Mouse (Mus musculus) colon, adult 2 months (tissue): ENCODE results near the gene Cst6. TPM values are rescaled to one million over a fixed set of nuclear protein-coding genes. Genes with fewer than 3 reads are reported as not detected.

Source experiments
- polyA plus RNA-seq: library from polyadenylated mRNA; depleted of rRNA; stranded (reverse); fragments of >200 nt; gene quantifications from 2 replicates; pipeline ENCODE4 v1.2.3, GENCODE M21; 2012; rRNA removed

Gene Cst6
- 7.1 and 14.1 TPM in 2 replicates for polyA plus RNA-seq

GRCm38 (mm10) chr19:5349502-5349873 is at the start of gene Cst6:
Gene Cst6, minus strand, starts transcription at chr19:5349574.

GRCm38 (mm10) chr19:5388588-5389242 is 39.3 kb upstream of the Cst6 start, which contains the start of gene Sart1:
Gene Sart1, minus strand, starts transcription at chr19:5388703.

DNA sequence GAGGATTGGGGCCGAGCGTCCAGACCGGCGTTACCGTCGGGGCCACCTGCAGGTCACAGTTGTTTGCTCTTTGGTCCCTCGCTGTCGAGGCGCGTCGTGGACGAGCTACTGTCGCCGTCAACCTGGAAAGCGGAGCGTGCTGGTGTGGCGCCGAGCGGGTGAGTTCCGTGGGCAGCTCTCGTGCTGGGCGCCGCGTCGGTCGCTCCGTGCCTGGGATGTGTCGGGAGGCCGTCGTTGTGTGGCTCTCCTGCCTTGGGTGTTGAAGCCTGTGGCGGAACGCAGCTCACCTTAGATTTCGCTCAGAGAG is 17.6 kb upstream of the Cst6 start, which contains the start of gene Banf1:
TSS of gene Banf1 (minus strand) at position 116 of the 307 bp plus-strand sequence.

DNA sequence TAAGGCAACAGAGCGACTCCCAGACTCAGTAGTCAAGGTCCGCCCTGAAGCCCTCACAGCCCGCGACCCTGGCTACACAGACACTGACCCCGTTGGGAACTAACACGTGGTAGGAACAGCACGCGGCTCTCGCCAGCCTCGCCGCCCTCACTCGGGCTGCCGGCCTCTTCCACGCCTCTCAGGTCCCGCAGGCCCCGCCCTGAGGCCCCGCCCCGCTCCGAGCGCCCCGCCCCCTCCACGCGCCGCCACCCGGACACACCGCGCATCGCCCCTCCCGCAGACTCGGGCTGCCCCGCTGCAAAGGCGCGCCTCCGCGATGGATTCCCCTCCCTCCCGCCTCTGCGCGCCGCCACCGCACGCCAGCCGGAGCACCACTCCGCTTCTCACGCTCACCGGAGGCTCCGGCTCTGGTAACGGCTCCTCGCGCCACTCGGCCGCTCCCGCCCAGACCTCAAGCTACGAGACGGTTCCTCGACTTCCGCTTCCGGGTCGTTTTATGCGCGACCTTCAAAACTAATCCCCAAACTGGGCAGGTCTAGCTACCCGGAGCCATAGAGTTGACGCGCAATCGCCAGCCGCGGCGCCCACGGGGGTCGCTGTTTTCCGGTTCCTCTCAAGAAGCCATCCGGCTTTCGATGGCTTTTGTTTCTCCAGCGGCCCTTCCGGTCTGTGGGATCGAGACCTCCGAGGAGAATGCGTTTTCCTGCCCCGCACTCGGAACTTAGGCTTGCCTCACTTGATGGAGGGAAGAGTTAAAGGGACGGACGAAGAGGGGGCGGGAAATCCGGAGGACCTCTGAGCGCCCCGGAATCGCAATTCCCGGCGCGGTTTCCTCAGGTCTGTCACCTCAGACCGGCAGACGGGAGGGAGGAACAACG is 17.0 kb upstream of the Cst6 start, which contains the start of gene Eif1ad:
TSS of gene Eif1ad (plus strand) at position 567 of the 878 bp plus-strand sequence.

DNA sequence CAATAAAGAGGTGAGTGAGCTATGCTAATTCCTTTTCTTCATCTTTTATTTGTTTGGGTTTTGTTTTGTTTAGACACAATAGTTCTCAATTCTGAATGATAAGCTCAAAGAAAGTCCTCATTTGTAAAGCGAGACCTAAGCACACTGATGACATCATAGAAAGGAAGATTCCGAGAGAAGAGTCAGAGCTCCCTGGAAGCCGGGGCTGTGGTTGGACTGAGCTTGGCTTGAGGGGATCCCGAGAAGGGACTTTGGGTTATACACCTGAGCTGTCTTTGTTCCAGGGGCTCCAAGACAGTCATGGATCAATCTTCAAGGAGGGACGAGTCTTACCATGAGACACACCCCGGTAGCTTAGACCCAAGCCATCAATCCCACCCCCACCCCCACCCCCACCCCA is 13.9 kb downstream of the Cst6 start, which contains the start of gene Catsper1:
TSS of gene Catsper1 (plus strand) at position 301 of the 400 bp plus-strand sequence.

GRCm38 (mm10) chr19:5297903-5298800 is 51.2 kb downstream of the Cst6 start, which contains the start of gene Gal3st3:
Gene Gal3st3, plus strand, starts transcription at chr19:5298331.

DNA sequence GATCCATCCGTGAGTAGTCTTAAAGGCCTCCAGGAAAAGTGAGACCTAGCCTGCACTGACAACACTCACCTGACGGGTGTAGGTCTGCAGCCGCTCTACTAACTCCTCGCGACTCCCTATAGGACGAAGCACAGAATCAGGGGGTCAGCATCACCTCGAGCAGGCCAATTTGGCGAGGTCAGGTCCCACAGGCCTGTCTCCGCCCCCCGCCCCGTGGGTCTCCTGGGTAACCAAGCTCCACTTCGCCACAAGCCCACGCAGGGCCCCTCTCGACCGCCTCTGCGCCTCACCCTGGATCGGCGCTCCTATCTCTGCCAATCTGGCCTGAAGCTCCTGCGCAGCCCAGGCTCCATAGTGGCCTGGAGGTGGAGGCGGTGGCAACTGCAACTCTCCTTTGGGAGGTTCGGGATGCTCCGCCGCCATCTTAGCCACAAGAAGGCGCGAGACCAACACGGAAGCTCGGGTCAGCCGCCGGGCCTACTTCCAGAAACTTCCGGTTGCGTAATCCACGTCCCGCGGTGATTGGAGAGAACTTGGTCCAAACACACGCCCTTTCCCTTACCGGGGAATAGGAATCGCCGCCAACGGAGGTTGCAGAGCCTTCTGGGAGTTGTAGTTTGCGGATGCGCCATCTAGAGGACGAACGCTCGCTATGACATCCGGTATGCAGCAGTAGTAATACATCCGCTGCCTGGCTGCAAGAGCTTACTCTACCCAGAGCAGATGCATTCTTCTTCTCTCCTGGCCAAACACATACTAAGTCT is 54.2 kb downstream of the Cst6 start, which contains the start of gene Sf3b2:
TSS of gene Sf3b2 (minus strand) at position 484 of the 764 bp plus-strand sequence.

Other genes with a start within 250 kb of the Cst6 start
- gene Rab1b, start 242.5 kb downstream of the Cst6 start, polyA plus RNA-seq: 211 and 244 TPM in 2 replicates
- gene Klc2, start 231.0 kb downstream of the Cst6 start, polyA plus RNA-seq: 26.5 and 30.6 TPM in 2 replicates
- gene Pacs1, start 76.5 kb downstream of the Cst6 start, polyA plus RNA-seq: 12.2 and 14.3 TPM in 2 replicates
- 98.0 and 109 TPM in 2 replicates for gene Sf3b2, start 54.1 kb downstream of the Cst6 start, polyA plus RNA-seq
- gene Gal3st3, start 51.2 kb downstream of the Cst6 start, polyA plus RNA-seq: 0.16 and 0.31 TPM in 2 replicates
- gene Catsper1, start 13.8 kb downstream of the Cst6 start, polyA plus RNA-seq: not detected in 2 replicates
- gene Eif1ad, start 17.2 kb upstream of the Cst6 start, polyA plus RNA-seq: 19.8 and 21.3 TPM in 2 replicates
- 71.2 and 91.0 TPM in 2 replicates for gene Banf1, start 17.6 kb upstream of the Cst6 start, polyA plus RNA-seq
- gene Sart1, start 39.1 kb upstream of the Cst6 start, polyA plus RNA-seq: 15.2 and 19.0 TPM in 2 replicates
- 0.33 and 1.9 TPM in 2 replicates for gene Tsga10ip, start 53.0 kb upstream of the Cst6 start, polyA plus RNA-seq
- gene Drap1, start 75.4 kb upstream of the Cst6 start, polyA plus RNA-seq: 95.7 and 96.8 TPM in 2 replicates
- 85.1 and 96.6 TPM in 2 replicates for gene AI837181, start 75.6 kb upstream of the Cst6 start, polyA plus RNA-seq
- 1.3 and 4.0 TPM in 2 replicates for gene Fosl1, start 98.0 kb upstream of the Cst6 start, polyA plus RNA-seq
- 10.3 and 10.6 TPM in 2 replicates for gene Ccdc85b, start 108.3 kb upstream of the Cst6 start, polyA plus RNA-seq
- 124 and 150 TPM in 2 replicates for gene Fibp, start 111.0 kb upstream of the Cst6 start, polyA plus RNA-seq
- 2.0 and 3.5 TPM in 2 replicates for gene Ctsw, start 118.9 kb upstream of the Cst6 start, polyA plus RNA-seq
- gene Efemp2, start 124.4 kb upstream of the Cst6 start, polyA plus RNA-seq: 52.6 and 58.6 TPM in 2 replicates
- 31.9 and 38.6 TPM in 2 replicates for gene Mus81, start 138.8 kb upstream of the Cst6 start, polyA plus RNA-seq
- 350 and 446 TPM in 2 replicates for gene Cfl1, start 140.9 kb upstream of the Cst6 start, polyA plus RNA-seq
- 0.30 and 0.34 TPM in 2 replicates for gene 1700020D05Rik, start 154.2 kb upstream of the Cst6 start, polyA plus RNA-seq
- gene Snx32, start 161.0 kb upstream of the Cst6 start, polyA plus RNA-seq: 4.2 and 4.4 TPM in 2 replicates
- gene Ovol1, start 211.1 kb upstream of the Cst6 start, polyA plus RNA-seq: 23.0 and 29.1 TPM in 2 replicates
- 18.2 and 20.7 TPM in 2 replicates for gene Ap5b1, start 218.5 kb upstream of the Cst6 start, polyA plus RNA-seq